Mouse (Mus musculus) forebrain, embryonic 15.5 days (tissue): ENCODE measurements around the gene Rhog. TPM values are rescaled to one million over a fixed set of nuclear protein-coding genes. Genes with fewer than 3 reads are reported as not detected.
"Not testable (repeated sequence)": the region's sequence is repeated elsewhere in the genome, so short reads cannot be mapped to it uniquely, and the experiment has no call there.

ENCODE experiments used
- ATAC-seq: fragments of 200-750 bp; cut with Nextera tagmentation; replicated peaks from 2 replicates; pipeline ENCODE4 v1.8.0; 2017; ENCODE audit warnings: mild to moderate bottlenecking, moderate TSS enrichment, moderate library complexity
- H3K27ac ChIP-seq: fragments of 300-500 bp; sonication (generic); replicated peaks from 2 replicates; pipeline ENCODE4 v1.5.1; 2015; ENCODE audit warnings: mild to moderate bottlenecking, inconsistent platforms
- H3K27me3 ChIP-seq: fragments of 300-500 bp; sonication (generic); 2 replicates; pipeline ENCODE4 v1.6.1; 2015; ENCODE audit warnings: inconsistent platforms
- H3K36me3 ChIP-seq: fragments of 300-500 bp; sonication (generic); 2 replicates; pipeline ENCODE4 v1.6.1; 2015; ENCODE audit warnings: mild to moderate bottlenecking, inconsistent platforms
- H3K4me1 ChIP-seq: fragments of 300-500 bp; sonication (generic); 2 replicates; pipeline ENCODE4 v1.6.1; 2015; ENCODE audit warnings: inconsistent platforms
- H3K4me2 ChIP-seq: fragments of 300-500 bp; sonication (generic); replicated peaks from 2 replicates; pipeline ENCODE4 v1.6.1; 2015; ENCODE audit warnings: mild to moderate bottlenecking, inconsistent platforms
- H3K4me3 ChIP-seq: fragments of 300-500 bp; sonication (generic); 2 replicates; pipeline ENCODE4 v1.5.1; 2015; ENCODE audit warnings: mild to moderate bottlenecking, inconsistent platforms
- H3K9ac ChIP-seq: fragments of 300-500 bp; sonication (generic); replicated peaks from 2 replicates; pipeline ENCODE4 v1.6.1; 2015; ENCODE audit warnings: mild to moderate bottlenecking, inconsistent platforms
- H3K9me3 ChIP-seq: fragments of 300-500 bp; sonication (generic); 2 replicates; pipeline ENCODE4 v1.6.1; 2016; ENCODE audit warnings: inconsistent platforms
- WGBS: fragments of 180-500 bp; shearing (Covaris S2); methylation state at CpG from one replicate; pipeline ENCODE4 v1.1.7; 2015; ENCODE audit warnings: mixed read lengths; 5-methylcytosine and 5-hydroxymethylcytosine counted together
- polyA plus RNA-seq: library from polyadenylated mRNA; unstranded; fragments of >200 nt; fragmentation: Nextera tagmentation; extraction: Ambion mirVana; gene quantifications from 2 replicates; pipeline ENCODE4 v1.2.1, GENCODE M21; 2015

Rhog gene
- polyA plus RNA-seq, 1 experiment from 2014 or later, result 16.7 TPM

DNA sequence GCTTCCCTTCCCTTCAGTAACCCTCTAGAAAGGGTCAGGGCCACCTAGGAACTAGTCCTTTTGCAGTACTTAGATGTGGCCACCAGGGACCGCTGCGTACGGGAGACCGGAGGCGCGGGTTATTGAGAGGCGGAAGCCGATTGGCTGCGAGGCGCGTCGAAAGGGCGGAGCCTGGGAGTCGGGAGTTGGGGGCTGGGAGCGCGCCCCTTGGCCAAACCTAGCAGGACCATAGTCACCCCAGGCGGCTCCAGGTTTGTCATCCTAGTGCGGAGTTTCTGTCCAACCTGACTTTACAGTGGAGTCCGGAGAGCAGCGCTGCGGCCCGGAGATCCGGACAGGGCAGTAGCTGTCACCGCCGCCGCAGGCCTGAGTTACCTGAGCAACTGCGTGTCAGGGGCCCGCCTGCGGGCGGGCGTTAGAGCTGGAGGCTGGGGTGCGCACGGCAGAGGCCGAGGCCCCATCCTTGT, 11.3 kb upstream of the Rhog start:
- H3K4me2 ChIP-seq, result peak overlapping the region; percentile 87
- H3K27ac ChIP-seq, result peak overlapping the region; percentile 52
- peak overlapping the region; percentile 79 for H3K4me3 ChIP-seq
- no peaks in the 10 kb centered on the region for H3K9me3 ChIP-seq
- no peaks in the 10 kb centered on the region for H3K27me3 ChIP-seq
- no peaks in the 10 kb centered on the region for H3K36me3 ChIP-seq
- WGBS, result under 1% methylated on average over 34 of the region's 34 CpGs
- peaks cover 11% of the 10 kb centered on the region for H3K4me1 ChIP-seq
- peak; percentile 92 for ATAC-seq
- H3K9ac ChIP-seq, result peak overlapping the region; percentile 67

DNA sequence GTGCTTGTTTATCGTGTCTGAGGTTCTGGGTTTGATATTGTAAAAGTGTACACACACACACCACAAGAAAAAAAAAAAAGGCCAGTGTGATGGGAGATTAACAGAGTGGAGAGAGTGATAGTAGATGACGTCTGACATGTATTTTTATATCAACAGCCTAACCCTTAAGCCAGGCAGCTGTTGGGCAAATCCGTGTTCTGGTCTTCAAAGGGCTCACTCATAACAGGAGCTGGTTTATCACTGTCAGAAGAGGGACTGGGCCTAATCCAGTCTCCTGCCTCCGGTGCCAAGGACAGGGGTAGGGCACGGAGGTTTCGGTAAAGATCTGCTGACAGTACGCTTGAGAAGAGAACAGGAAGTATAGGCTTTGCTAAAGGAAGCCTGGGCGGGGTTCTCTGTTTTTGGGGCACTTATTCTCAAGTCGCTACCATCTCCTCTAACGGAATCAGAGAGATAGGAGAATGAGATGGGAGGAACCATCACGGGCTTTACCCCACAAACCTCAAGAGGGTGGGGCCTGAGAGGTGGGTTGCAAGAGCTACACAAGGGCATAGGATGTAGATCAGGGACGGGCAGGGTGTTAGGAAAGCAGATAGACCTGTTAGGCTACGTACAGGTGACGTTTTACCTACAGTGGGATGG, 10.7 kb upstream of the Rhog start:
- ATAC-seq, result peak; percentile 58; the same call in 1 of the 2 replicates
- H3K27ac ChIP-seq, result no peak overlapping the region
- H3K4me3 ChIP-seq, result no peak overlapping the region
- H3K9ac ChIP-seq, result no peak overlapping the region
- no peak overlapping the region for H3K4me2 ChIP-seq
- 55% methylated on average over 14 of the region's 14 CpGs for WGBS
- H3K27me3 ChIP-seq, result no peaks in the 10 kb centered on the region
- no peaks in the 10 kb centered on the region for H3K9me3 ChIP-seq
- no peaks in the 10 kb centered on the region for H3K36me3 ChIP-seq
- H3K4me1 ChIP-seq, result peaks cover 11% of the 10 kb centered on the region

DNA sequence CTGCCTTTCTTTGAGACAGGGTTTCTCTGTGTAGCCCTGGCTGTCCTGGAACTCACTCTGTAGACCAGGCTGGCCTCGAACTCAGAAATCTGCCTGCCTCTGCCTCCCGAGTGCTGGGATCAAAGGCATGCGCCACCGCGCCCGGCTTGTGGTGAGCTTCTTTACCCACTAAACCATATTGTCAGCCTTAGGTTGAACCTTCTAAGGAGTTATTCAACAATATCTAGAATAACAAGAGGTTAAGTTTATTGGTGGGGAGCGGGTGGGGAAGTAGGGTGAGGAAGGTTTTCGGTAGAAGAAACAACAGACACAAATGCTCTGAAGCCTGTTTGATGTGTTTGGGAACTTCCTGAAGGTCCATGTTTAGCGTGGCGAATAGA, 10.2 kb upstream of the Rhog start:
- H3K36me3 ChIP-seq, ATAC-seq, H3K9ac ChIP-seq, H3K4me3 ChIP-seq, H3K27ac ChIP-seq, H3K4me2 ChIP-seq, H3K27me3 ChIP-seq, H3K9me3 ChIP-seq: not testable (repeated sequence)
- H3K4me1 ChIP-seq, result peaks cover 11% of the 10 kb centered on the region
- WGBS, result 95% methylated on average over 10 of the region's 10 CpGs

DNA sequence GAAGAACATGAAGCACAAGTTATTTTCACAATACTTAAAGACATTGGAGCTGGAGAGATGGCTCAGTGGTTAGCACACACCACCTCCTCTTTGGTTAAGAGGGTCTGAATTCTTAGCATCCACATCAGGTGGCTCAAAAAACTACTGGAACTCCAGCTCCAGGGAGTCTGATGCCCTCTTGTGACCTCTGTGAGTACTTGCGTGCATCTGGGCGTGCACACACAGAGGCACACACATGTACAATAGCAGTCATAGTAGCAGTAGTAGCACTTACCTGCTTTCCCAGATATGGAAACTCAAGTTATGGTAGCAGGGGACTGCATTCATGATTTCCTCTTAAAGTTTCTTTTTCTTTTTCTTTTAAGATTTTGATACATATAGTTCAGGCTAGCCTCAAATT, 7.2 kb upstream of the Rhog start:
- H3K9ac ChIP-seq, result no peak overlapping the region
- no peak overlapping the region for H3K4me3 ChIP-seq
- 90% methylated on average over 2 of the region's 2 CpGs for WGBS
- ATAC-seq, result no peak
- H3K36me3 ChIP-seq, result no peaks in the 10 kb centered on the region
- H3K4me2 ChIP-seq, result no peak overlapping the region
- H3K9me3 ChIP-seq, result no peaks in the 10 kb centered on the region
- H3K4me1 ChIP-seq, result no peaks in the 10 kb centered on the region
- no peak overlapping the region for H3K27ac ChIP-seq
- H3K27me3 ChIP-seq, result no peaks in the 10 kb centered on the region

DNA sequence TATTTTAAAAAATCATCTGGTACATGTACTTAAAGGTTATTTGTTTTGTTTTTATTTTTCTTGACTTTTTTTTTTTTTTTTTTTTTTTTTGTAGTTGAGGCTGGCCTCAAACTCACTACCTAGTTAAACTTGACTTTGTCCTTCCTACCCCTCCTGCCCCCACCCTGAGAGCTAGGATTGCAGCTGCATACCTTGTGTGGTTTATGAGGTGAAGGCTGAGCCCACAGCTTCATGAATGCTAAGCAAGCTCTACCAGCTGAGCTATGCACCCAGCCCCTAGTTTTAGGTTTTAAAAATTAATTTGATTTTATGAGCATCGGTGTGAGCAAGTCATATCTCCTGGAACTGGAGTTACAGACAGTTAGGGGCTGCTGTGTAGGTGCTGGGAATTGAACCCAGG, 4.7 kb upstream of the Rhog start:
- H3K4me3 ChIP-seq, result no peak overlapping the region
- H3K4me2 ChIP-seq, result no peak overlapping the region
- H3K36me3 ChIP-seq, result no peaks in the 10 kb centered on the region
- 90% methylated on average over 1 of the region's 1 CpGs for WGBS
- no peak for ATAC-seq
- H3K9ac ChIP-seq, result no peak overlapping the region
- H3K4me1 ChIP-seq, result no peaks in the 10 kb centered on the region
- H3K27ac ChIP-seq, result no peak overlapping the region
- no peaks in the 10 kb centered on the region for H3K9me3 ChIP-seq
- H3K27me3 ChIP-seq, result no peaks in the 10 kb centered on the region

DNA sequence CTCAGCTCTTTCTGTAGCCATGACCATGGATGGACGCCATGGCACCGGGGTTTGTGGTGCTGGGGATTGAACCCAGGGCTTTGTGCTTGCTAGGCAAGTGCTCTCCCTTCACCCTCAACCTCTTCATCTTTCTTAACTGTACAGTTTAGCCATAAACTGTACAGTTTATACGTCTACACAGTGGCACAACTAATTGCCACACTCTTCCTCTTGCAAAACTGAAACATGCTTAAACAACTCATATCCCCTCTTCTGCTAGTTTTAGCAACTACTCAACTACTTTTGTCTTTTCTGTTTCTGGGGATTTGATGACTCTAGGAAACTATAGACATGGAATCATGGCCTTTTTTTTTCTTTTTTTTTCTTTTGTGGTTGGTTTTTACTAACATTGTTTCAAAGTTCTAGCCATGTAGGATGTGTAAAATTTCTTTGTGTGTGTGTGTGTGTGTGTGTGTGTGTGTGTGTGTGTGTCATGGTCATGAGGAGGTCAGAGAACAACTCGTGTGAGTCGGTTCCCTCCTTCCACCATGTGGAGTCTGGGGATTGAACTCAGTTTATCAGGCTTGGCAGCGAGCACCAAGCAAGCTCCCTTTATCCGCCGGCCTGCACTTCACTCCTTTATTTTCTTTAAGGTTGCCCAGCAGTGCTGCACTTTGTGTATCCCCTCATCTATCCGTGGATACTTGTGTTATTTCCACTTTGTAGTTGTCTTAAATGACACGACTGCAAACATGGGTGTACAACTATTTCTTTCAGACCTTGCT, 4.0 kb upstream of the Rhog start:
- Histone ChIP-seq H3K4me1 (no peaks in the 10 kb centered on the region), H3K27me3 (no peaks in the 10 kb centered on the region), H3K9me3 (no peaks in the 10 kb centered on the region), H3K4me2 (no peak overlapping the region), H3K36me3 (no peaks in the 10 kb centered on the region), H3K4me3 (no peak overlapping the region), H3K27ac (no peak overlapping the region), H3K9ac (no peak overlapping the region)
- no peak for ATAC-seq
- 84% methylated on average over 10 of the region's 10 CpGs for WGBS

DNA sequence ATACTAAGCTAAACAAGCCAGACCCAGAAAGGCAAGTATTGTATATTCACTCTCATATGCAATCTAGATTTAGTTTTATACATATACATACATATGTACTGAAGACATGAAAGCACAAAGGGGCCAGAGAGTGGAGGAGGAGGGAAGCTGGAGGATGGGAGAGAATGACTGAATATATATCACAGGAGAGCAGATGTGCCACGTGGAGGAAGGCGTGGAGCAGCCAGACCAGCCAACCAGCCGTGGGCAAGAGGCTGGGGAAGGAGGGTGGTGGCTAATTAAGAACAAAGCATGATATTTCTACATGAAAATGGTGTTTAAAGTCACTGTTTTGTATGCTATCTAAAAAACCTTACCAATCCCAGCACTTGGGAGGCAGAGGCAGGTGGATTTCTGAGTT, 2.9 kb upstream of the Rhog start:
- Histone ChIP-seq H3K9ac (no peak overlapping the region), H3K27me3 (no peaks in the 10 kb centered on the region), H3K27ac (no peak overlapping the region), H3K4me1 (no peaks in the 10 kb centered on the region), H3K36me3 (no peaks in the 10 kb centered on the region), H3K4me2 (no peak overlapping the region), H3K4me3 (no peak overlapping the region), H3K9me3 (no peaks in the 10 kb centered on the region)
- 68% methylated on average over 3 of the region's 3 CpGs for WGBS
- ATAC-seq, result no peak

DNA sequence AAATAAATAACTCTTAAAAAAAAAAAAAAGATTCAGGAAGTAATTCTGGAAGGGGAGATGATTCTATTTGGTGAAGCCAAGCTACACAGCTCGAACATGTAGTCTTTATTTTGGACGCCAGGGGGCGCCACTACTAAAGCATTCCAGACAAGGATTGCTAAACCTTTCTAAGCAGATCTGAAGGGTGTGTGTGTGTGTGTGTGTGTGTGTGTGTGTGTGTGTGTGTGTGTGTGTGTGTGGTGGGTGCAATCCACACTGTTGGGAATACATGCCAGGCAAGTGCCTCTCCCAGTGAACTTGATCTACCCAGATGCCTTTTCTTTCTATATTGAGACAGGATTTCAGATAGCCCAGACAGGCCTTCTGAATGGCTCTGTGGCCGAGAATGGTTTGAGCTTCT, 2.3 kb upstream of the Rhog start:
- H3K36me3 ChIP-seq, result no peaks in the 10 kb centered on the region
- H3K4me3 ChIP-seq, result no peak overlapping the region
- 13% methylated on average over 4 of the region's 4 CpGs for WGBS
- no peaks in the 10 kb centered on the region for H3K4me1 ChIP-seq
- no peak overlapping the region for H3K9ac ChIP-seq
- no peak overlapping the region for H3K4me2 ChIP-seq
- ATAC-seq, result peak; percentile 82
- H3K27ac ChIP-seq, result no peak overlapping the region
- H3K27me3 ChIP-seq, result no peaks in the 10 kb centered on the region
- no peaks in the 10 kb centered on the region for H3K9me3 ChIP-seq

DNA sequence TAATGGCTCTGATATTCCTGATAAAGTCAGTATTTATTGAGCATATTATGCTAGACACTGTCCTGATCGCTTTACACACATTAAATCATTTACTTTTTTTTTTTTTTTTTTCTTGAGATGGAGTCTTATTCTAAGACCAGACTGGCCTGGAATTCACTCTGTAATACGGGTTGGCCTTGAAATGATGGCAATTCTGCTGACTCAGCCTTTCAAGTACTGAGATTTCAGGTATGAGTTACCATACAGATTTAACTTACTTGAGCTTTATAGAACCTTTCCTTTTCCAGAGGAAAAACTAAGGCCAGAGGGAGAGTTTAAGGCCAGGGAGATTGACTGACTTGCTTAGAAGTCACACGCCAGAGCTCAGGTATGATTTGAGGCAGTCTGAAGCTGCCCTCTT, 782 bp upstream of the Rhog start:
- Histone ChIP-seq H3K4me1 (no peaks in the 10 kb centered on the region), H3K9ac (no peak overlapping the region), H3K27me3 (no peaks in the 10 kb centered on the region), H3K27ac (no peak overlapping the region), H3K4me3 (no peak overlapping the region), H3K9me3 (no peaks in the 10 kb centered on the region), H3K36me3 (no peaks in the 10 kb centered on the region), H3K4me2 (no peak overlapping the region)
- no peak for ATAC-seq
- 89% methylated on average over 3 of the region's 3 CpGs for WGBS

DNA sequence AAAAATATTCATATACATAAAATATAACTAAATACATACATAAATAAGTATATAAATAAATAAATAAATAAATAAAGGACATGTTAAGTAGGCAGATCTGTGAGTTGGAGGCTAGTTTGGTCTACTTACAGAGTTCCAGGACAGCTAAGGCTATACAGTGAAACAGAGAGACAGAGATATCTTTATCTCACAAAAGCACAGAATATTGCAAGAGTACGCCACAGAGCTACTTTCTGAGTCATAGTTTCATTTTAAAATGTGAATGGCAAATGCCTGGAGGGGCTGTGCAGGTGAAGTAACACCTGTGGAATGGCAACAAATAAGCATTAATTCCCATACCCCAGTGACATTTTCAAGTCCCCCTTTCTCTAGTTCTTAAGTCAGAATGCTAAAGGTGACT, 2.2 kb downstream of the Rhog start:
- ATAC-seq, result no peak
- Histone ChIP-seq H3K27me3 (no peaks in the 10 kb centered on the region), H3K9me3 (no peaks in the 10 kb centered on the region), H3K4me3 (no peak overlapping the region), H3K9ac (no peak overlapping the region), H3K4me2 (no peak overlapping the region), H3K36me3 (no peaks in the 10 kb centered on the region), H3K27ac (no peak overlapping the region), H3K4me1 (peaks cover 20% of the 10 kb centered on the region)
- WGBS, result 85% methylated on average over 1 of the region's 1 CpGs

DNA sequence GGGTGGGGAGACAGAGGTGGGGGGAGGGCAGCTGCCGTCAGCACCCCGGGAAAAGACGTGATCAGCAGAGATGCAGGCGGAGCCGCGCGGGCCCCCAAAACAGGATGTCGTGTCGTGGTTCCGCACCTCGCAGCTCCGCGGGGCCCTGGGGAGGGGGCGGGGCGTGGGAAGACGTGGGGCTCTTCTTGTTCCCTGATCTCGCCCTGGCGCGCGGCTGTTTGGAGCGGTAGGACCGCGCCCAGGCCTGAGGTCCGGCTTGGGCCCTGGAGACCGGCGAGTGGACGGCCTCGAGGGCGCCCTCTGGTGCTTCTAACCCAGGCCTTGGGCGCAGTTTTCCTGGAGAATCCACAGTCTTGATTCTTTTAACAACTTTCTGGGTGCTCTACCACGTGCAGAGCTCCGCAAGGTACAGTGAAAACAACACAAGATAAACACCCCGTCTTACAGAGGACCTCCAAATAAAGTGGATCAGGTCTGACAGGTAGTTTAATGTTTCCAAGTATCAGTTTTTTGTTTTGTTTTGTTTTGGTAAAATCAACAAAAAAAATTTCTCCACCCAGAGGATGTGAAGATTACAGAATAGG, 5.1 kb downstream of the Rhog start:
- peak; percentile 79 for ATAC-seq
- peak overlapping the region; percentile 73 for H3K4me3 ChIP-seq
- no peaks in the 10 kb centered on the region for H3K36me3 ChIP-seq
- peaks cover 22% of the 10 kb centered on the region for H3K4me1 ChIP-seq
- peak overlapping the region; percentile 67 for H3K27ac ChIP-seq
- WGBS, result under 1% methylated on average over 33 of the region's 33 CpGs
- no peaks in the 10 kb centered on the region for H3K9me3 ChIP-seq
- peak overlapping the region; percentile 70 for H3K9ac ChIP-seq
- H3K27me3 ChIP-seq, result no peaks in the 10 kb centered on the region
- H3K4me2 ChIP-seq, result peak overlapping the region; percentile 91

DNA sequence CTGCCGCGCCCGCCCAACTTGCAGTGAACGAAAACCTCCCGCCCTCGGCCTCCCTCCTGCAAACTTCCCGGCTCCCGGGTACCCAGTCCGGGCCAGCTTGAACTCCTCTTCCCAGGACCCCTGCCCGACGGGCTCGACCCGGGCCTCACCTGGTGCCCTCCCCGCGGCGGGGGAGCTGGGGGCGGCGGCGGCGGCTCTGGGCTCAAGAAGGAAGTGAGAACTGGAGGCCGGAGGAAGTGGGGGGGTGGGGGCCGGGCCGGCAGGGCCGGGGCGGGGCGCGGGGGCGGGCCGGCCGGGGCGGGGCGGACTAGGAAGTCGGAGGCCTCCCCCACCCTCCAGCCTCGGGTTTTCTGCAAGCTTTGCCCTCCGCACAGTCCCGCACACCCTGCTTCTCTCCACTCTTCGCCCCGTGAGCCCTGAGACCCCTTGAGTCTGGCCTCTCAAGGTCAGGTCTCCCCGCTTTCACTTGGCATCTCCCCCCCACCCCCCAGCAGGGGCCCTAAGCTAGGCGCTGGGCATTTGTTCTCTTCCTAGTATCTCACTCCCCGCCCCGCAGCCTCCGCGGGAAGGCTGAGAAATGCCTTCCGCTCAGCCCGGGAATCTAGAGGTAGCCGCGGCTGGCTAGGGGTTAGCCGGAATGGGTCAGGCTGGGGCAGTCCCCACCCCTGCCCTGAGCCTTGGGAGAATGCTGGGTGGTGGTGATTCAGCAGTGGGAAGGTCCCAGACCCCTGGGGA, 5.8 kb downstream of the Rhog start:
- under 1% methylated on average over 37 of the region's 49 CpGs for WGBS
- Histone ChIP-seq H3K9ac (peak overlapping the region; percentile 70), H3K9me3 (no peaks in the 10 kb centered on the region), H3K27me3 (no peaks in the 10 kb centered on the region), H3K4me1 (peaks cover 22% of the 10 kb centered on the region), H3K4me3 (peak overlapping the region; percentile 73), H3K4me2 (peak overlapping the region; percentile 91), H3K27ac (peak overlapping the region; percentile 67), H3K36me3 (no peaks in the 10 kb centered on the region)
- ATAC-seq, result peak; percentile 78
